Mouse (Mus musculus): Measurements from ENCODE around the gene Aprt. TPM values are rescaled to one million over a fixed set of nuclear protein-coding genes. Genes with fewer than 3 reads are reported as not detected.

Aprt gene
- polyA plus RNA-seq, 1 experiment from 2014 or later = 371 TPM

DNA sequence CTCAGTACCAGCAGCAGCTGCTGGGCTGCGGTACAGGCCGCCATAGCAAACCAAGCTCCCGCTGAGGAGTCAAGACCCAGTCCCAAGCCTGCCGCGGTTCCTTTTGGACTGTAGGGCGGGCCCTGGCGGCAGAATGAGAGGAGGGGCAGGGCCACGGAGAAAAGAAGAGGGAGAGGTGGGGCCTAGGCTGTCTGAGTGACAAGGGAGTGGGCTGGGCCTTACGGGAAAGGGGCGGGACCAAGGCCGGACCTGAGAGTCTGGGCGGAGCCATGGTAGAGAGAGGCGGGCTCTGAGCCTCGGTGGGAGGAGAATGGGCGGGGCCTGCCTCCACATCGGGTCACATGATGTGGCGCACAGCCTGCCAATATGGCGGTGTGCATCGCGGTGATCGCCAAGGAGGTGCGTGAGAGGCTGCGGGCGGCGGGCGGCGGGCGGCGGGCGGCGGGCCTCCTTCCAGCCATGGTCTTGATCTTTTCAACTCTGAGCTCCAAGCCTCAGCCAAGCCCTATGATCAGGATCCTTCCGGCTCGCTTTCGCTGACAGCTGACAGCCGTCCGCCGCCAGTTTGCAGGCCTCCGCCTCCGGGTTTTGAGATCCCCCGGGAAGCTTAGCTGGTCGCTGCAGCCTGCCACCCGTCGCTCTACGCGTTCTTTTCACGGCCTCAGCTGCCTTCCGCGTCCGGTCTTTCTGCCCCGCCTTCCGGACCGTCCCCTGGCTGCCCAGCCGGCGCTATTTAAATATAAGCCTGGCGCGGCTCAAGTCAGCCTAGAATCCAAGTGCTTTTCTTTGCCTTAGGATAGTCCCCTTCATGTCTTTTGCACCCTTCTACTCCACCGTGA lies 34.8 kb upstream of the Aprt start, which contains the start of the genes Galns and Trappc2l:
Galns (minus strand) TSS at position 169 of the 839 bp plus-strand sequence.
Trappc2l (plus strand) TSS at position 346 of the 839 bp plus-strand sequence.
- WGBS = 0% methylated on average over 52 of the region's 57 CpGs
- peak; percentile 96 for ATAC-seq (ENCODE audit: low FRiP score, low TSS enrichment)

DNA sequence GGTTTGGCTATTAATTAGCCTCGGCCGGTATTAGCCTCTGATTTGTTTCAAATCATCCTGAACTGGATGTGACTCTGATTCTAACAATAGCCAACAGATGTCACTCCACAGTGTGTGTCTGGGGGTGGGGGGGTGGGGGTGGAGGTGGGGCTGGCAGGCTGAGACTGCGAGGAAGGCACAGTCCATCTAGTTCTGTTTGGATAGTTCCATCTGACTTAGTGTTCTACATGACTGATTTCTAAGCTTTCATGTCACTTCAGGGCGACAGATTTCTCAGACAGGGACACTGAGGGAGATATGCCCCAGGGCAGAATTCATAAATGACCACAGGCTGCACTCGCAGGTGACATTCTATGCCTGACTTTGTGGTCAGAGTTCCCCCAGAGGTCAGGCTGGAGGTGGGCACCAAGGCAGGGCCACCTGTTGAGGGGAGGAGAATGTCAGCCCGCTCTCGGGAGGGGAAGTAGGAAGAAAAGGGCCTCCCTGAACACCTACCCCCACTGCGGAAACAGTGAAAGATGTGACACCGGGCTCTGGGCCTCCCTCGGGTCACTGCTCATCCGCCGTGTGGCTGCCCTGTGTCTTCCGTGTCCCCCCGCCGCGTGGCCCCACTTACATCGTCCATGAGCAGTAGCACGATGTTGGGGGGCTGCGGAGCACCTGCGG lies 34.0 kb upstream of the Aprt start:
- Histone ChIP-seq H3K27me3 (ENCODE audit: insufficient read depth, low read length) (no peaks in the 10 kb centered on the region), H3K4me3 (ENCODE audit: low read length) (peak overlapping the region; percentile 64), H3K36me3 (ENCODE audit: insufficient read depth, low read length) (no peaks in the 10 kb centered on the region), H3K9me3 (ENCODE audit: low read length) (no peaks in the 10 kb centered on the region), H3K27ac (ENCODE audit: low read length) (peak overlapping the region; percentile 91), H3K4me1 (ENCODE audit: insufficient read depth, low read length) (peaks cover 22% of the 10 kb centered on the region), H3K4me2 (replicated peaks; ENCODE audit: low read depth, low read length) (peak overlapping the region; percentile 94), H3K9ac (replicated peaks; ENCODE audit: low read length) (peak overlapping the region; percentile 80)
- WGBS = 4% methylated on average over 20 of the region's 20 CpGs
- peak; percentile 70 for ATAC-seq (ENCODE audit: low FRiP score, low TSS enrichment)

More for the DNA sequence above, 34.8 kb upstream of the Aprt start, which contains the start of the genes Galns and Trappc2l:
- Histone ChIP-seq H3K4me1 (ENCODE audit: insufficient read depth, low read length) (peaks cover 22% of the 10 kb centered on the region), H3K27me3 (ENCODE audit: insufficient read depth, low read length) (no peaks in the 10 kb centered on the region), H3K9ac (replicated peaks; ENCODE audit: low read length) (peak within 1 kb of the TSS; percentile 80), H3K4me3 (ENCODE audit: low read length) (peak within 1 kb of the TSS; percentile 64), H3K27ac (ENCODE audit: low read length) (peak within 1 kb of the TSS; percentile 91), H3K9me3 (ENCODE audit: low read length) (no peaks in the 10 kb centered on the region), H3K36me3 (ENCODE audit: insufficient read depth, low read length) (no peaks in the 10 kb centered on the region), H3K4me2 (replicated peaks; ENCODE audit: low read depth, low read length) (peak within 1 kb of the TSS; percentile 94)

DNA sequence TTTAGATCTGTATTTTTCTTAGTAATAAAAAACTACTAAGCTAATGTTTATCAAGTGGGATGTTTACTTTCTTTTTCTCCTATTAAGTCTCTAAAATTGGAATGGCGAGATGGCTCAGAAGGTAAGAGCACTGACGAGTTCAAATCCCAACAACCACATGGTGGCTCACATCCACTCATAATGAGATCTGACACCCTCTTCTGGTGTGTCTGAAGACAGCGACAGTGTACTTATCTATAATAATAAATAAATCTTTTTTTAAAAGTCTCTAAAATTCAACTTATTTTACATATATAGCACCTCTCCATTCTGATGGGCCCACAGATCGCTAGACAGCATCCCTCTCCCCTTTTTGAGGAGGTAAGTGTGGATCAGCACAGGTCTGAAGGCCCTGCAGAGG lies 33.5 kb upstream of the Aprt start:
- Histone ChIP-seq H3K9ac (replicated peaks; ENCODE audit: low read length) (no peak overlapping the region), H3K27me3 (ENCODE audit: insufficient read depth, low read length) (no peaks in the 10 kb centered on the region), H3K27ac (ENCODE audit: low read length) (0 out of 2 replicates have a peak overlapping the region, but pooled peaks have one; percentile 21), H3K9me3 (ENCODE audit: low read length) (no peaks in the 10 kb centered on the region), H3K4me3 (ENCODE audit: low read length) (peak overlapping the region; percentile 64; the same call in 1 of the 2 replicates), H3K4me2 (replicated peaks; ENCODE audit: low read depth, low read length) (peak overlapping the region; percentile 94), H3K36me3 (ENCODE audit: insufficient read depth, low read length) (no peaks in the 10 kb centered on the region), H3K4me1 (ENCODE audit: insufficient read depth, low read length) (peaks cover 22% of the 10 kb centered on the region)
- no peak for ATAC-seq (ENCODE audit: low FRiP score, low TSS enrichment)
- 63% methylated on average over 4 of the region's 4 CpGs for WGBS

DNA sequence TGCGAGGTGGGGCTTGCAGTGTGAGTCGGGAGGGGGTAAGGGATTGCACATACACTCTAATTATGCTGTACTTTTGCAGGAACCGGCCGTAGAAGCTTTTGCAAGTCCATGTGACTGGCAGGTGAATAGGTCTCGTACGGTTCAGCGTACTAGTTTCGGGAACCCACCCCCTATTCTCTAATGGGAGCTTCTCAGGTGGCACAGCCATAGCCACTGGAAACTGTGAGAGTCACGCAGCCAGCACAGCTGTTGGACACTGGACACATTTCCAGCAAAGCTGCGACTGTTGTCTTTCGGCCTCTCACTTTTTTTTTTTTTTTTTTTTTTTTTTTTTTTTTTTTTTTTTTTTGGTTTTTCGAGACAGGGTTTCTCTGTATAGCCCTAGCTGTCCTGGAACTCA lies 30.1 kb upstream of the Aprt start:
- no peak overlapping the region for H3K9ac ChIP-seq (replicated peaks; ENCODE audit: low read length)
- H3K4me2 ChIP-seq (replicated peaks; ENCODE audit: low read depth, low read length) = no peak overlapping the region
- no peak overlapping the region for H3K27ac ChIP-seq (ENCODE audit: low read length)
- H3K36me3 ChIP-seq (ENCODE audit: insufficient read depth, low read length) = no peaks in the 10 kb centered on the region
- 75% methylated on average over 11 of the region's 12 CpGs for WGBS
- no peak for ATAC-seq (ENCODE audit: low FRiP score, low TSS enrichment)
- H3K4me1 ChIP-seq (ENCODE audit: insufficient read depth, low read length) = peaks cover 14% of the 10 kb centered on the region
- H3K9me3 ChIP-seq (ENCODE audit: low read length) = no peaks in the 10 kb centered on the region
- H3K27me3 ChIP-seq (ENCODE audit: insufficient read depth, low read length) = no peaks in the 10 kb centered on the region
- no peak overlapping the region for H3K4me3 ChIP-seq (ENCODE audit: low read length)

DNA sequence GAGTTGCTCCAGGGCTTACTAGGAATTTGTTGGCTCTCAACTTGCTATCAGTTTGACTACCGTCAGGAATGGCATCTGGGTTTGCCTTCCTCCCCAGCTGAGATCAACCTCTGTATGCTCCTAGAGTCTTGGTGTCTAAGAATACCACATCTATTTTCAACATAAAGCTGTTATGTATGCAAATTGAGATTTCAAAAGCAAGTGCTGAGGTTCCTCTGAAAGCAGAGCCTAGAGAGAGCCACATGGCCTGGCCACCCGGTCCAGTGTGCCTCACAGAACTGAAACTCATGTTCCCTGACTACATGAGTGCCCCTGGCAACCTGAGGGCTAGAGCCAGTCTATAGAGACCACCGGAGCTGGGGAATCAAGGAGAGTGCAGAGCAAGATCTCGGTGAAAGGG lies 28.7 kb upstream of the Aprt start:
- Histone ChIP-seq H3K36me3 (ENCODE audit: insufficient read depth, low read length) (no peaks in the 10 kb centered on the region), H3K9me3 (ENCODE audit: low read length) (no peaks in the 10 kb centered on the region), H3K9ac (replicated peaks; ENCODE audit: low read length) (no peak overlapping the region), H3K4me1 (ENCODE audit: insufficient read depth, low read length) (peaks cover 8% of the 10 kb centered on the region), H3K4me3 (ENCODE audit: low read length) (no peak overlapping the region), H3K4me2 (replicated peaks; ENCODE audit: low read depth, low read length) (no peak overlapping the region), H3K27ac (ENCODE audit: low read length) (no peak overlapping the region), H3K27me3 (ENCODE audit: insufficient read depth, low read length) (no peaks in the 10 kb centered on the region)
- 79% methylated on average over 4 of the region's 4 CpGs for WGBS
- ATAC-seq (ENCODE audit: low FRiP score, low TSS enrichment) = no peak

DNA sequence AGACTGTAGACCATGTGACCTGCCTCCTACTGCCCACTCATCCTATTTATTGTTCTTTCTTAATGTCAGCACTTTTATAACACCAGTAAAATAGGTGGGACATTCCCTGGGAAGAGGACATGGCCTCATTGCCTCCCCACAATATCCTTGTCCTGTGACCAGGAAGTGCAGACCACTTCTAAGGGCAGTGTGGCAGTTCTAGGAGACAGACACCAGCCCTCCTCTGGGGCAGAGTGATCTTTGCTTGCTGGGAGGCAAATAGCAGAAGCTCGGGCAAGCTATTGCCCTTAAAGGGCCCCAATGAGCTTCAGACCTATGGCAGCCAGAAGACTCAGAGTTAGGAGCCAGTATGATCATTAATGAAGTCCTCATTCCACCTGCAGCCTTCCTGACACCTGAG lies 27.9 kb upstream of the Aprt start:
- WGBS = 26% methylated on average over 1 of the region's 1 CpGs
- Histone ChIP-seq H3K9me3 (ENCODE audit: low read length) (no peaks in the 10 kb centered on the region), H3K9ac (replicated peaks; ENCODE audit: low read length) (no peak overlapping the region), H3K36me3 (ENCODE audit: insufficient read depth, low read length) (0 out of 2 replicates have a peak, but pooled peaks cover 4% of the 10 kb centered on the region), H3K4me1 (ENCODE audit: insufficient read depth, low read length) (peaks cover 5% of the 10 kb centered on the region; the same call in 1 of the 2 replicates), H3K4me2 (replicated peaks; ENCODE audit: low read depth, low read length) (no peak overlapping the region), H3K27me3 (ENCODE audit: insufficient read depth, low read length) (no peaks in the 10 kb centered on the region), H3K27ac (ENCODE audit: low read length) (no peak overlapping the region), H3K4me3 (ENCODE audit: low read length) (no peak overlapping the region)
- ATAC-seq (ENCODE audit: low FRiP score, low TSS enrichment) = no peak

DNA sequence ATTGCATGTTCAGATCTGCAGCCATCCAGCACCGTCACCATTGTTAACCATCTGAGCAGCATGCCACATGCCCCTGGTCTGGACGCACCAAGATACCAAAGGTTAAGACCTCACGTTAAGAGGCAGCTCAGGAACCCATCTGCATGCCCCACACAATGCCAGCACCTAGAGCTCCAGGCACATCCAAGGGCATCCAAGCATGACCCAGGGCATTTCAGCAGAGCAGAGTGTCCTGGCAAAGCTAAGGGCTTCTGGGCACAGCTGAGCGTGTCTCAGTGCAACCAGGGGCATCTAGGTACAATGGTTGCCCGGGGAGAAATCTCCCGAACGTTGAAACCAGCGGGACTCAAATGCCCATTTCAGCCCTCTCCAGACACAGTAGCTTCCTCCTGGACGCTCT lies 24.0 kb upstream of the Aprt start:
- no peaks in the 10 kb centered on the region for H3K4me1 ChIP-seq (ENCODE audit: insufficient read depth, low read length)
- no peaks in the 10 kb centered on the region for H3K9me3 ChIP-seq (ENCODE audit: low read length)
- no peak overlapping the region for H3K4me2 ChIP-seq (replicated peaks; ENCODE audit: low read depth, low read length)
- H3K4me3 ChIP-seq (ENCODE audit: low read length) = no peak overlapping the region
- H3K27ac ChIP-seq (ENCODE audit: low read length) = no peak overlapping the region
- H3K36me3 ChIP-seq (ENCODE audit: insufficient read depth, low read length) = 0 out of 2 replicates have a peak, but pooled peaks cover 4% of the 10 kb centered on the region
- no peaks in the 10 kb centered on the region for H3K27me3 ChIP-seq (ENCODE audit: insufficient read depth, low read length)
- H3K9ac ChIP-seq (replicated peaks; ENCODE audit: low read length) = no peak overlapping the region
- 80% methylated on average over 9 of the region's 9 CpGs for WGBS
- ATAC-seq (ENCODE audit: low FRiP score, low TSS enrichment) = no peak

DNA sequence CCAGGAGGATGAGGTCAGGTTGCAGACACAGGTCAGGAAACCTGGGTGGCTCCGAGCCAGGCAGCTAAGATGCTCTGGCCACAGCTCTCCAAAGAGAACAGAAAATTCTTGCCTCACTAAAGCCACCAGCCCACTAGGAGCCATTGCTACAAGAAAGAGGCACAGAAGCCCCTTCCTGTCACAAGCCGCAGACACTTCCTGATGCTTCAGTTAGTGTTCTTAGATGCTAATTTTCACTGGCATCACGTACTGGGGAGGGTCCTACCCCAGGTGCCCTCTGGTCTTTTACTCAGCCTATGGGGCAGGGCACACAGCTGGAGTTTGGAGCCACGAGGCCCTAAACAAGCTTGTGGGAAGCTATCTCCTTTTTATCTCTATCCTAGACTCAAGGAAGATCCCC lies 19.3 kb upstream of the Aprt start:
- no peaks in the 10 kb centered on the region for H3K27me3 ChIP-seq (ENCODE audit: insufficient read depth, low read length)
- H3K9me3 ChIP-seq (ENCODE audit: low read length) = no peaks in the 10 kb centered on the region
- H3K4me2 ChIP-seq (replicated peaks; ENCODE audit: low read depth, low read length) = no peak overlapping the region
- ATAC-seq (ENCODE audit: low FRiP score, low TSS enrichment) = no peak
- H3K4me1 ChIP-seq (ENCODE audit: insufficient read depth, low read length) = no peaks in the 10 kb centered on the region
- 57% methylated on average over 4 of the region's 4 CpGs for WGBS
- H3K27ac ChIP-seq (ENCODE audit: low read length) = no peak overlapping the region
- no peak overlapping the region for H3K4me3 ChIP-seq (ENCODE audit: low read length)
- no peak overlapping the region for H3K9ac ChIP-seq (replicated peaks; ENCODE audit: low read length)
- H3K36me3 ChIP-seq (ENCODE audit: insufficient read depth, low read length) = 0 out of 2 replicates have a peak, but pooled peaks cover 7% of the 10 kb centered on the region

DNA sequence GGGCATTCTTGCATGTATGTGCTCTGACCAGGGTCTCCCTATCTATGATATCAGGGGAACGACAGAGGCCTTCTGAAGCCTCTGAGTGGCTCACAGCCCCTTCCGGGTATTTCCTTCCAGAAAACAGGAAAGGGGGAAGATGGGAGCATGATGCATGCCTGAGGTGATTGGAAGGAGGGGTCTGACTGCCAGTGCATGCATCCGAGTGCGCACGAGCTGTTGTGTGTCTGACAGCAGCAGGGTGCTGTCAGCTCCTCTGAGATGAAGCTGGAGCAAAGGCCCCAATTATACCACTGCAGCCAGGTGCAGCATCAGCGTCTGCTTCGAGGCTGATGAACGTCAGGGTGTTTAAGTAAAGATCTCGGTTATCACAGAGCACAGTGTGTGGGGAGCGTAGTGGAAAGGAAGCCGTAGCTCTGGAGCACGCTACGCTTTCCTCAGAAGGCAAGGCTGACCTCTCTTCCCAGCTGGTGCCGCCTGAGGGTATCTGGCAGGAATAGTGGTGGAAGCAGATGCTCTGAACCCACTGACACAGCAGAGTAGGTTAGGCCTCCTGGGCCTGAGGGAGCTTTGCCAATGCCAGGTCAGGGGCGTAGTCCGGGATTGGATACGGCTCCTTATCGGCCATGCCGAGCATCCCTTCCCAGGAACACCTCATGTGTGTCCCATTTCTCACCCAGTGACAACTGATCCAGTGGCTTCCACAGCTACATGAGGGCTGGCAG lies 17.2 kb upstream of the Aprt start:
- Histone ChIP-seq H3K4me2 (replicated peaks; ENCODE audit: low read depth, low read length) (no peak overlapping the region), H3K9ac (replicated peaks; ENCODE audit: low read length) (no peak overlapping the region), H3K27me3 (ENCODE audit: insufficient read depth, low read length) (no peaks in the 10 kb centered on the region), H3K27ac (ENCODE audit: low read length) (no peak overlapping the region), H3K4me1 (ENCODE audit: insufficient read depth, low read length) (no peaks in the 10 kb centered on the region), H3K9me3 (ENCODE audit: low read length) (no peaks in the 10 kb centered on the region), H3K36me3 (ENCODE audit: insufficient read depth, low read length) (0 out of 2 replicates have a peak, but pooled peaks cover 3% of the 10 kb centered on the region), H3K4me3 (ENCODE audit: low read length) (no peak overlapping the region)
- WGBS = 80% methylated on average over 19 of the region's 19 CpGs
- ATAC-seq (ENCODE audit: low FRiP score, low TSS enrichment) = no peak
